Mouse (Mus musculus): Measurements from ENCODE around the gene Apoc1. TPM values are rescaled to one million over a fixed set of nuclear protein-coding genes. Genes with fewer than 3 reads are reported as not detected.
"Not testable (repeated sequence)": the region's sequence is repeated elsewhere in the genome, so short reads cannot be mapped to it uniquely, and the experiment has no call there.

The Apoc1 gene
- total RNA-seq, 4 experiments from 2014 or later: 11.6 to 554 (median 210) TPM

DNA sequence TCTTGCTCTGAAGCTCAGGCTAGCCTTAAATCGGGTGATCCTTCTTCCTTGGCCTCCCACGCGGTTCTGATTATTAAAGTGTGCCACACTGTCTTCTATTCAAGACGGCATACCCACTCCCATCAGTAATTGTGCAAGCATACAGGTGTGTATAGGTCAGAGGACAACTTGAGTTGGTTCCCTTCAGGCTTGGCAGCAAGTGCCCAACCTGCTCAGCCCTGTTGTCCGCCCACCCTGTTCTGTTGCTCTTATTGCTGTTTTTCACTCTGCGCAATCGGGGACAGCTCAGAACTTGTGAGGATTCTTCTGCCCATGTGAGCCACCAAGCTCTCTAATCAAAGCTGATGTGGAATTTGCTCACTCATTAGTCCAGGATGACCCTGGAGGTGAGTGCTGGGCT, 12.8 kb upstream of the Apoc1 start:
- DNase-seq: no peak

DNA sequence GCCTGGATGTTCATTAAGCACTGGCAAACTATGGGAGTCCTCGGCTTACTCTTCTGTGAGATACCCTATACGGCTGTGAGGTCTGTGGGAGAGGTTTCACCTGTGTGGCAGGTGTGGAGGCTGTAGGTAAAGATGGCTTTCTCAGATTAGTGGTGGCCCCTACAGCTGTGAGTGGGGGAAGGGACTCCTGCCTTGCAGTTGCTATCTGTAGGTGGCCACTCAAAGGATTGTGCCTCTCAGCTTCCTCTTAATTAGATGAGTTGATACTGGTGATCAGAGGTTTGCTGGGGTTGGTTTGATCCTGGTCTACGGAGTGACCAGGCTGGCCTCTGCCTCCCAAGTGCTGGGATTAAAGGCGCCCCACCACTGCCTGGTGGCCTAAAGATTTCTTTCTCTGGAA, 12.0 kb upstream of the Apoc1 start:
- no peak for DNase-seq

DNA sequence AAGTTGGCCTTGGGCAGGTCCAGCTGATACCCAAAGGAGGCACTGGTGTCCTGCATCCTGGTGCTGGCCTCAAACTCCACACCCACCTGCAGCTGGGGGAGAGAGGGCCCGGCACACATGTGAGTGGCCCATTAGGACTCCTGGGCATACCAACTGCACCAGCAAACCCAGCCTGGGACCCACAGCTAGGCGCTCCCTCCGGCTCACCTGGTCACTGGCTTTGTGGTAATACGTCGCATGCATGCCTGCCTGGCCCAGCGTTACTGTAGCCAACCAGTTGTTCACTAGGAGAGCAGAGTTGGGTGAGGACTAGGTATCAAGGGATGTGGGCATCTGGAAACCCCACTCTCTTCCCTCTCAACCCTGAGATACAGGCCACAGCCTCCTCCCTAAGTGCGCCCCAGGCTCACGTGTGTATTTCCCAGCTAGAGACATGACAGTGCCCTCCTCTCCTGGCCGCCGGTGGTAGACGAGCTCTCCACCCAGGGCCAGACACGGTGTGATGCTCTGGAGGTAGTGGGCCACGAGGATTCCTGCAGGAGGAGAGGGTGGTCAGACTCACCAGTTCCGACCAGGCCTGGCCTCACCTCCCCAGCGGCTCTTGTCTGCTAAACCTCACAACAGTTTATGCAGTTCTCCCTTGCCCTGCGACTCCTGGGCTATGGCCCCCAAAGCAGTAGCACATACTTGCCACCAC, 10.5 kb upstream of the Apoc1 start:
- DNase-seq: no peak

DNA sequence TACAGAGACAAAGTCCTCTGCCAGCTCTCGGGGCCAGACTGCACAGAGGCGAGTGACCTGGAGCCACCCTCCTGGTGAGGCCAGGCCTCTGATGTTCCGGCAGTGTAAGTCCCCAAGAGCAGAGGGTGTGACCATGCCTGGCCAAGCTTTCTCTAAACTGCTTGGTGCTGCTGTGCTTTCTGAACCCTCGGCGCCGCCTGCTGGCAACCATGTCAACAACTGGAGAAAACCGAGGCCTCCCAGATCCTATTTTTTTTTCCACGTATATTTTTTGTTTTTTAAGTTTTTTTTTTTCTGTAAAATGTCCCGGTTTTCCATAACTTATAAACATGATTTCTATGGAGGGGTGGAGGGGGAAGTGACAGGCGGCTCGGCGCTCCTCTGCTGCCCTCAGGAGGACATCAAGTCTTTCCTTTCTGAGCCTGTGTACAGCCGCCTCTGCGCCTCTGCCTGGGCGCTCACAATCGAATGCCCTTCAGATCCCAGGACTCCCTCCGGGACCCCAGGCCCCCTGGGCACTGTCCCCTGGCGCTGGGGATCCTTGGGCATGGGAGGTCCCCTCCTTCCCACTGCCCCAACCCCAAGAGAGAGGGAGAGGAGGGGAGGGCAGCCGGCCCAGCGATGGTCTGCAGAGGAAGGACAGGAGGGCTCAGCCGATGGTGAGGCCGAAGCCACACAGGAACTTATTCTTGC, 8.8 kb upstream of the Apoc1 start:
- DNase-seq: peak; percentile 67

DNA sequence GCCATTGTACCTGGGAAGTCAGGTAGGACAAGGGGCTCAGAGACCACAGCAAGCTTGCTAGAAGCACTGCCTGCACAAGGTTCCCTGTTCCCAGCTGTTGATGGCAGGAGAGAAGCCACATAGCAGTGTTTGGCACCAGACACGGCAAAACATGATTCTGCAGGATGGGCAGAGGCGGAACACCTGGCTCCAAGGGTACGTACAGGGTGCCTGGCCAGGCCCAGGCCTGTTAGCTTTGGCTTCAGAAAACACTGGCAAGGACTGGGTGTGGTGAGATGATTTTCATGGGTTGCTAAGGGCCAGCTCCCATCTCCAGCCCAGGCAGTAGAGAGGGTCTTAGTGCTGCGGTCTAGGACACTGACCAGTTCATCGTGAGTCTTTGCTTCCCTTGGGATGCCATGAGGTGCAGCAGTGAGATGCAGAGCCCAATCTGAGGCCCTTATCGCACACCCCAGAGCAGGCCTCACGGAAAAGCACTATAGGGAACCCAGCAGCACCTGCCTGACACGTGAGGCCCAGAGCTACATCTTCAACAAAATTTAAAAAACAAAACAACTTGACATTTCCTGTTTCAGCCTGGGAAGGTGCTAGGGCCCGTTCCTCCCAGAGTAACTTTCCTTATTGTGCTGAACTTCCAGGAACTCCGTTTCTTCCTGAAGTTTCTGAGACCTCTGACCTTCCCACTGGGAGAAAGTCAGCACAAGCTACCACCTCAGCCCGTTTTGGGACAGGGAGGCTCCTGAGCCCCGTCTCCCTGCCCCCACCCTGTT, 8.0 kb upstream of the Apoc1 start:
- no peak for DNase-seq

DNA sequence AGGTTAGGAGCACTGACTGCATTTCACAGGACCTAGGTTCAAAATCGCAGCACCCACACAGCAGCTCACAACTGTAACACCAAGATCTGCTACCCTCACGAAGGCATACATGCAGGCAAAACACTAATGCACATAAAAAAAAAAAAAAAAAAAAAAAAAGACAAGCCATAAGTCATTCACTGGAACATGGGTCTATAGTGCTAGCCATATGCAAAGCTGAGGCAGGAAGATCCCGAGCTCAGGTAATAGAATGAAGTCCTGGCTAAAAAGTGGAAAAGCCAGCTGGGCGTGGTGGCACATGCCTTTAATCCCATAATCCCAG, 7.3 kb upstream of the Apoc1 start:
- DNase-seq: no peak

DNA sequence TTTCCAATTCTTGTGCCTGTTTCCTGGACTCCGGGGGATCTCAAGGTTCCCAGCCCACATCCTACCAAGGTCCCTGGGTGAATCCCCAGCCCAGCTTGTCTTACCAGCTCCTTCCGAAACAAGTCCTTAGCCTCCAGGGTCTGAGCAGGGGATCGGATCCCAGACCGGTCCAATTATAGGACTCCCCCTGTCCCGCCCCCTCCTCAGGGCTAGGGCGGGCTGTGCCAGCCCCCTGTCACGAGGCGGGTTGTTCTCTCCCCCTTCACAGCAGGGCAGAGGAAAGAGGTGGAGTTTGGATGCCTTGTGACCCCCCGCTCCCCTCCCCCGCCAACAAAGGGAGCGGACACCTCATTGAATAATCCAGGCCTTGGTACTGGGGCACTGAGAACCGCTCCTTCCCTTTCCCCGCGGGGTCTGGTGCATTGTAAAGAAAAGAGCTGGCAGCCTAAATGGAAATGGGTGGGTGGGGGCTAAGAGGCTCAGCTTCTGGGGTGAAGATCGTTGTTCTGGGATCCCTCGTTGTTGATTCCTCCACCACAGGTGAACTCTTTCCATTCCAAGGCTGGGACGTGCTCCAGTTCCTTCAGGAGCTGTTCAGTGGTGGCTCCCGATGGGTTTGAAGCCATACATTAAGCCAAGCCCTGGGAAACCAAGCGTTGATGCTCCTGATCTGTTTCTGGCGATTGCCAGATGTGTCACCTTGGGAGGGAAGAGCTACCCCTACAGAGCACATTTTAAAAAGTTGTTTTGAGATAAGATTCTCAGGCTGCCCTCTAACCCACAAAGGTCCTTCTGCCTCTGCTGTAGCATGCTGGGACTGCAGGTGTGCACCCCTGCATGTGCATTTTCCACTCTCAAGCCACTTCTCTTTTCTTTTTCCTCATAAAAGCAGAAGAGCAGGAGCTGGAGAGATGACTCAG, 6.7 kb upstream of the Apoc1 start, which contains the start of gene Apoe:
Gene Apoe (minus strand): TSS at position 282 of the 920 bp plus-strand sequence.
- DNase-seq: peak; percentile 62

DNA sequence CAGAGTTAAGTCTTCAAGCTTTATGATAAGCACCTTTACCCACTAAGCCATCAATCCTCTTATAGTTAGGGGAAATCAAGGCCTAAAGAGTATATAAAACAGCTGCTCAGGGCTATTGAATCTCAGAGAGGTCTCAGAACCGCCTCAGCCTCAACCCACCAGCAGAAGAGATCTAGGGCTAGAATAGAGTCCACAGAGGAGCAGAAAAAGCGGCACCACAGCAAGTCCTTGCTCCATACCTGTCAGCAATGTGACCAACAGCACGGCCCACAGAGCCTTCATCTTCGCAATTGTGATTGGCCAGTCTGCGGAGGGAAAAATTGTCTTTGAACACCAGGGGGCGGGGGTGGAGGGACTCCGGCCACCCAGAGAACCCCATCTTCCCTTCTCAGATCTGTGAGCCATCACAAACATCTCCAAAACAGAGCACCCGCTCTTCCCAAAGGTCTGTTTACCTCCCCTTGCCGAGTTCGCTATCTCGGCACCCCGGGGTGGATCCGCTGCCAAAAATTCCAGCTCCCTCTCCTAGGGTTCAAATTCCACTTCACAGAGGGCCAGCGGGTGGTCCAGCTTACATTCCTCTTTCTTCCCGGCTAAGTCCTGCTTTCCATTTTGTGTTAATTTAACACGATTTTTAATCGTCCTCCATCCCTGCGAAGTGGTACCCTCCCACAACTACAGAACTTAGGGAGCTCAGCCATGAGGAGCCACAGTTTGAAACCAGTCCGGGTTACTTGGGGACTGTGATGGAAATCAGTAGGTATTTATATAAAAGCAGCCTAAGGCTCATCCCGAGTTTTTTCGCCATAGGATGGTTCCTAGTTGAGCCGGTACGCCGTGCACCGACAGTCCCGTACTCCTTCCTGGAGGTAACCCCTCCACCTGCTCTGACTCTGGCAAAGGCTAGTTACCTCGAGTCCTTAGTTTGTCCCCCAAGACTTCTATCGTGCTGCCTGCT, 5.8 kb upstream of the Apoc1 start:
- DNase-seq: no peak

DNA sequence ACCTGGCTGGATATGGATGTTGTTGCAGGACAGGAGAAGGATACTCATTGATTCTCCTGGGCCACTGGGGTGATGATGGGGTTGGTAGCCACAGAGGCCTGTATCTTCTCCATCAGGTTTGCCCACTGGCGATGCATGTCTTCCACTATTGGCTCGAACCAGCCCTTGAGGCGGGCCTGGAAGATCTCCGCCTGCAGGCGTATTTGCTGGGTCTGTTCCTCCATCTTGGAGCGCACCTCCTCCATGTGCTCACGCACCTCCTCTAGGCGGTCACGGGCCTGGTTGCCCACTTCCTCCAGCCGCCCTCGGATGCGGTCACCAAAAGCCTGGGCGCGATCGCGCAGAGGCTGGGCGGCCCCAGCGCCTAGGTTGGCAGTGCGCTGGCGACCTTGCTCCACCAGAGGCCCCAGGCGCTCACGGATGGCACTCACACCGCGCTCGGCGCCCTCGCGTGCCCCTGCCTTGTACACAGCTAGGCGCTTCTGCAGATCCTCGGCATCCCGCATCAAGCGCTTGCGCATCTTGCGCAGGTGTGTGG, 3.9 kb upstream of the Apoc1 start:
- DNase-seq: no peak

DNA sequence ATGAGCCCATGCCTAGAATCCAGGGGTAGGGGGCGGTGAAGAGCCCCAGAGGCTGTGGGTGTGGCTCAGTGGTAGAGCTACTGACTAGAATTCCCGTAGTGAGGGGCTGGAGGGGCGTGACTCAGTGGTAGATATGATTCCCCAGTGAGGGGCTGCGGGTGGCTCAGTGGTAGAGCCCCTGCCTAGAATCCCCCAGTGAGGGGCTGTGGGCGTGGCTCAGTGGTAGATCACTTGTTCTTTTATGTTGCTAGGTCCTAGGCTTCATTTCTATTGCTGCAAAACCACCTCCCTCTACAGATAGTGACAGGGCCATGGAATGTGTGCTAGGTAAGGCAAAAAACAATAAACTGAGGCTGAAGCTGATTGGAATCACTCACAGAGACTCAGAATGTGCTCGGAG, 3.4 kb upstream of the Apoc1 start:
- no peak for DNase-seq

DNA sequence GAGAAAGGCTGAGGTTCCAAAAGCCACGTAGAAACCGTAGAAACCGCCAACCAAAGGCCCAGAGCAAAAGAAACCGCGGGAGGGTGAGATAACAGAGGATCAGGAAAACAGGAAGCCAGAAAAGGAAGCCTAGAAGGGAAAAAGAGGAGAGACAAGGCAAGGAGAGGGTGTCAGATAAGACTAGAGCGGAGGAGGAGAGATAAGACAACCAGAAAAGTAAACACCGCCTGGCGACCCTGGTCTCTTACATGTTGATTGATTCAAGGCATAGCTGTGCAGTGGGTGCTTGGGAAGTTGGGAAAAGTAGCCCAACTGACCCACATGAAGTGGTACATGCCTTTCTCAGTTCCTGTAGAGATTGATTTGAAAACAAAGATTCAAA, 2.7 kb upstream of the Apoc1 start:
- DNase-seq: no peak

DNA sequence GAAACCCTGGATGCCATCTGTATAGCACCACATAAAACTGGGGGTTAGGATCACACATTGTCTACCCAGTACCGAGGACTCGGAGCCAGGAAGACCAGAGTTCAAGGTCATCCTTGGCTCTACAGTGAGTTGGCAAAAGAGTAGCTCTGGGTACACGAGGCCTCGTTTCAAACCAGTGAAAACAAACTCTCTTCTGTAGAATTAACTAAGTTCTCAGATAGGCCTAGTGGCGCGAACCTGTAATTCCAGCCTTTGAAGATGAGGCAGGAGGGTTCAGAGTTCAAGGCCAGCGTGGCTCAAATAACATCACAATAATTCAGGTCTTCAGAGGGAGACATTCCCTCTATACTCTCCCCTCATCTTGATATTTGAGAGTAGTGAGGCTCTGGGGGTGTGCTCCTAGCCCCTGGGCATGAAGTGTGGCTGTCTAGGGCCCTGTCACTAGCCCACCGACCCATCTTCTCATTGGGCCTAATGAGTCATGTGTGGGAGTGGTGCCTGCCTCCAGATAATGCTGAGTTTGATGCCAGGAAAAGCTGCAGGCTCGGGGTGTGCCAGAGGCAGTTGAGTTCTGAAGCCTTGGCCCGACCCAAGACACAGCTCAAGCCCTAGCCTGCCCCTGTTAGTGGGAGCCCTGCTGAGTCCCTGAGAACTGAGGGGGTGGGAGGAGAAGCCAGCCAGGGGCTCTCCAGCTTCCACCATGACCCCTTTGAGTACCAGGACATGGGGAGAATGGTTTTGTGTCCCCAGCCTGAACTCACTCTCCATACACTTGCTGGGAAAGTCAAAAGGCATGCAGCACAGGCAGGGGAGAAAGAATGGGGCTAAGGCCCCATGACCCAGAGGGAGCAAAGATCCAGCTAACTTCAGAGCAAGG, 2.1 kb upstream of the Apoc1 start:
- DNase-seq: no peak

DNA sequence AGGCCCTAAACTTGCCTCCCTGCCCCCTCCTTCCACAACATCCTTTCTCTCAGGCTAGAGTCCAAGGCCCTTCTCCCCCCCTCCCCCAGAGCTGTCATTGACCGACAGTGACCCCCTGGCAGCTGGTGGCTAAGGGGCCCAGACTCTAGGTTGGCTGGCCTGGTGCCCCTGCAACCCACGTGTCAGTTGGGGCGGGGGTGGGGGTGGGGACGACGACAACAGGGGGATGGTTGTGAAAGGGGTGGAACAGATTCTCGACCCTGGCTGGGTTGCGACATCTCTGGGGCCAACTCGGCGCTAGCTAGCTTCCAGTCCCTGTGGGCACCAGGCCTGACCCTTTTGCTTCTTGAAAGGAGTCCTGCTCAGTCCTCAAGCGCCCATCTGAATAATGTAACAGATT, 961 bp upstream of the Apoc1 start:
- DNase-seq: no peak

DNA sequence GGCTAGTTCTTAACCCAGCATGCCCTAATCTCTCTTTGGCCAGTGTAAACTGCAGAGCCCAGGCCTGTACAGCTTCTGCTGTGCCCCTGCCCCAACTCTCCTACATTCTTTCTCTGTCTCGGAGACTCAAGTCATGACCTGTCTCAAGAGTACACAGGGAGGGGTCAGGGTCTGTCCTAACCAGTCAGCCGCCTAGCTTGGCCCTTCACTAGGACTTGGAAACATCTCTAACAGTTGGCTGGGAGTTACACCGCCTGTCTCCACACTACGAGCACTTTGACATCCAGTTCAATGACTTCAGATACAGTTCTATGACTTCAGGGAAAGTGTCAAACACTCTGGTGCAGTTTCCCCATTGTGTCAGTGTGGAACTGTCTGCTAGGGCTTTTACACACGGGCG, 1.0 kb downstream of the Apoc1 start:
- DNase-seq: no peak

DNA sequence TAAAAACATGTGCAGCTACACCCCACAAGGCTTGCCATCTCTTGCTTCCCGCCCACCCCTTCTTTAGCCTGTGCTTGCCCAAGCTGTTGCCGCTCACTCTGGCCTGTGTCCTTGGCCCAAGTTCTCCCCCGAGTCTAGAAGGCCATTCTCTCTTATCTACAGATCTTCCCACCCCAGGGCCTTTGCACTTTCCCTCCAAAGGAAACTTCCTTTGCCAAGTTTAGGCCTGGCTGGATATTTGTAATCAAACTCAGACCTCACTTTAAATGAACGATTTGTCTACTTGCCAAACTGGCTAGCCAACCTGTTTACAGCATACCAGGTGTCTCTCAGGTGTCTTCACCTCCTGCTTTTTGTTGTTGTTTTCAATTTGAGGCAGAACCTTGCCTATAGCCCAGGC, 1.6 kb downstream of the Apoc1 start:
- no peak for DNase-seq

DNA sequence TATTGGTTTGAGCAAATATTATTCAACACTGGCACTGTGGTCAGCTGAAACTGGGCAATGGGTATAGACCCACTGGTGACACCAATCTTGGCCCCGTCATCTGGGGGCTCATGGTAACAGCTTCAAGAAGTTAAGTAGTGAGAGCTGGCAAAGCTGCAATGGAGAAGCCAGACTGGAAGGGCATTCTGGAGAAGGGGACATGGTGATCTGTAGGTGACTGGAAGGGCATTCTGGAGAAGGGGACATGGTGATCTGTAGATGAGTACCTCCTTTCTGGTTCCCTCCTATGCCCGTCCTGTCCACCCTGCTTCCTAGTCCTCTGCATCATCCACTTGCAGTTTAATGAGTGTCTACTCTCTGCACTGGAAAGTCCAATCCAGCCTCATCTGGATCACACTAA, 3.8 kb downstream of the Apoc1 start:
- no peak for DNase-seq

DNA sequence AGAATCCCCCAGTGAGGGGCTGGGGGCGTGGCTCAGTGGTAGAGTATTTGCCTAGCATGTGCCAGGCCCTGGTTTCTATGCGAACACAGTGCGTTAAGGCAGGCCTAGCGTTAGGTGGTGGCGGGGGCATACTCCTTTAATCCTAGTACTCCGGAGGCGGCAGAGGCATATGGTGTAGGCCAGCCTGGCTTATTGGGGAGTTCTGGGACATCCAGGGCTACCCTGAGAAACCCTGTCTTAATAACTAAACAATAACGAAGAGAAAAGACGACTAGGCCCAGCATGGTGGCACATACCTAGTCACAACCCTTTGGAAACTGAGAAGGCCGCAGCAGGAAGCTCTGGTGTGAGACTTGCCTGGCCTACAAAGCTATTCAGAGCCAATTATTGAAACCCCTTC, 4.4 kb downstream of the Apoc1 start:
- DNase-seq: no peak

DNA sequence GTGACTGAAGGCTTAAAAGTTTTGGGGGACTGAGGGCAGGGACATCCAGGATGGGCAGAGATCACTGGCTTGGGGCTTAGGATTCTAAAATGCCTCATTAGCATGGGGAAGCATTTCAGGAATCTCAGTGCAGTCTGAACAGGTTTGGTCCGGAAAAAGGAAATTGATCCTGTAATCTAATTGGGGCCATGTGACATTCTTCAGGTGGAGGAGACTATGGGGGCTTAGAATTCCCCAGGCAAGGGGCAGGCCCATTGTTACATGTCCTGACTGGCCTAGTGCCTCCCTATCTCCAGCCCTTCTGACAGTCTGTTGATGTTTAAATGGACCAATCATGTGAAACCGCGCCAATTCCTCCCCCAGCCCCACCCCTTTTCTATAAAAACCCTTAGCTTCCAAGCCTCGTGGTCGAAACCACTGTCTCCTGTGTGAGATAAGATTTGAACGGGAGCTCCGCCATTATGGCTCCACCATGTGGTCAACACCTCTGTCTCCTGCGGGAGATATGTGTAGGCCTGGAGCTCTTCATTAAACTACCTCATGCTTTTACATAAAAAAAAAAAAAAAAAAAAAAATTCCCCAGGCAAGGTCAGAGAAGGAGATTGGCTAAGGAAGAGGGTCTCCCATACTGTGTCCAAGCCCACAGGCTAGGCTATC, 5.4 kb downstream of the Apoc1 start:
- DNase-seq: not testable (repeated sequence)

DNA sequence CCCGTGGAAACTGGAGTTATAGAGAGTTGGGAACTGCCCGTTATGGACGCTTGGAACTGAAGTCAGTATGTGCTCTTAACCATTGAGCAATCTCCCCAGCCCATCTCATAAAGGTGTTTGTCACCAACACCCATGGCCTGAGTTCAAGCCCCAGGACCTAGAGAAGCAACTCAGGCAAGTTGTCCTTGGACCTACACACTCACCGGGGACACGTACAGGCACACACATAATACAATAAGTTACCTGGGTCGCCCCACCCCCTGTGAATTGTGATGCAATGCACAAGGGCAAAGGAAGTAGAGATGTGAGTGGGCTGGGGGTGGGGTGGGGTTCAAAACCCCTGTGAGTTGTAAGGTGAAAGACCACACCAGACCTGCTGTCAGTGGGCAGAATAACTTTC, 5.9 kb downstream of the Apoc1 start:
- DNase-seq: no peak

DNA sequence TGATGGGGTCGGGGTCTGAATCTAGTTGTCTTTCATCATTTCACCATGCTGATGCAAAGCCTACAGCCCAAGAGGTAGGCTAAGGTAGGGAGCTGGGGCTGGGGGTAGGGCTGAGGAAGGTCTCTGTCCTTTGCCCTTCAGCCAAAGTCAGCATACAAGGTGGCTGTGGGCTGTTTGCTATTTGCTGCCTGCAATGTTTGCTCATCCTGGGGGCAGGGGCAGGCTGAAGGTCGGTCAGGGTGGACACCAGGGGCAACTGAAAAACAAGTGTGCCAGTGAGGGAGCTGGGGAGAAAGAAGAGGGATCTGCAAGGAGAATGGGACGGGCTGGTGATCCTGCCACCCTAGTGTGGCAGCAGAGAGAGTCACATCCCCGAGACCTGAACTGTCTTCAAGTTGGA, 7.1 kb downstream of the Apoc1 start:
- no peak for DNase-seq

All from adrenal gland, adult 8-10 months (tissue).